Mouse (Mus musculus): ENCODE data around the gene Exoc5. TPM values are rescaled to one million over a fixed set of nuclear protein-coding genes. Genes with fewer than 3 reads are reported as not detected.

Exoc5 gene
- total and polyA plus RNA-seq, 2 experiments from 2014 or later: 47.2 to 59.5 TPM

DNA sequence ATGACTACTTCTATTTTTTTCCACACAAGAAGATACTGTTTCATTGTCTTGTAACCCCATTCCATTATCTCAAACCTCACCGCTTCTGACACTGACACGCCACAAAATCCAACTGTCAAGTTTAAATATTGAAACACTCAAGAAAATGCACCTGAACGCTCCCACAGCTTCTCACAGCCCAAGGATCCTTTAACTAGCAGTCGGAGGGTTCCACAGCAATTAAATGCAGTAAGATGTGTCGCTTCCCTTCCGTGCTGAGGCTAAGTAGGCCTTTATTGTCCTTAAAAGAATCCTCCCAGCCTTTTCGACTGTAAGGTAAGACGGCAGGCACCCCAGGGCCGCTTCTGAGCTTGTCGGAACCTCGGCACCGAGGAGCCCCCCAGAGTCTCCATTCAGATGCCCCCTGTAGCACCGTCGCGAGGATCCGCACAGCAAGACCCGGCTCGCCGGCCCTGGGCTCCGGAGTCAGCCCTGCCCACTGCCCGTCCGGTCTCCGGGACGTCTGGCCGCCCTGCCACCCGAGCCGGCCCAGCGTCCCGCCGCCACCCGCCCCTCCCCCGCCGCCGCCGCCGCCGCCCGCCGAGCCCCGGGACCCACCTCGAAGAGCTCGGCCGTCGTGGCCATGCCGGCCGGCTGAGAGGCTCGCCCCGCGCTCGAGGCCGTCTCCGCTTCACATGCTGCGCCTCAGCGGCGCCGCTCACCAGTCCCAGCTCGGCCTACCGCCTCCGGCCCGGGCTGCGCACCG is 752 bp downstream of the Exoc5 start, which contains the start of gene Ap5m1:
Gene Ap5m1 (plus strand): TSS at position 569 of the 745 bp plus-strand sequence.
- Histone ChIP-seq H3K4me2 (ENCODE audit: low read depth, low read length, poor library complexity, severe bottlenecking) (peak within 1 kb of the TSS; percentile 69), H3K27ac (ENCODE audit: low read depth, low read length) (peak within 1 kb of the TSS; percentile 99), H3K9me3 (ENCODE audit: low read length) (no peaks in the 10 kb centered on the region), H3K27me3 (ENCODE audit: insufficient read depth, low read length) (no peaks in the 10 kb centered on the region), H3K9ac (replicated peaks; ENCODE audit: low read length, poor library complexity, severe bottlenecking) (peak within 1 kb of the TSS; percentile 97), H3K36me3 (ENCODE audit: insufficient read depth, low read length) (no peaks in the 10 kb centered on the region), H3K4me3 (ENCODE audit: low read depth, low read length) (peak within 1 kb of the TSS; percentile 96), H3K4me1 (ENCODE audit: insufficient read depth, low read length) (peaks cover 4% of the 10 kb centered on the region; the same call in 1 of the 2 replicates)
- peak; percentile 37 for DNase-seq (ENCODE audit: low spot score)
- ATAC-seq (ENCODE audit: low FRiP score): peak; percentile 62
- TF ChIP-seq CTCF (IDR thresholded peaks at IDR 0.05): no peak
- WGBS: under 1% methylated on average over 42 of the region's 62 CpGs

DNA sequence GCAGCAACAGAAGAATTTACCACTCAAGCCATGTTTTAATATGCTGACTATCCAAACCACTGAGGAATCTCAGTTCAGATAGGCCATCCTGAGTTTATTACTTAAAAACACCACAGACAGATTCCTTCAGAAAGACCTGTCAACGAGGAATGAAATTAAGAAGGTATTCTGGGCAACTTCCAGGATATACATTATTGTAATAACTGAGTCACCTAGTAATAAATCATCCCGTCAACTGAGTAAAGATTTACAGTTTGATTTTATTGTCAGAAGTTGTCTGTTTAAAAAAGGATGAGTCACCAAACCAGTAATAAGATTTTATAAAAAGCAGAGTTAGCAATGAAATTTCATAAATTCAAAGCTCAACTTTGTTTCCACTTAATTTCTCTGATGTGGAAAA is 2.6 kb downstream of the Exoc5 start:
- TF ChIP-seq CTCF (IDR thresholded peaks at IDR 0.05): no peak
- no peaks in the 10 kb centered on the region for H3K36me3 ChIP-seq (ENCODE audit: insufficient read depth, low read length)
- no peaks in the 10 kb centered on the region for H3K27me3 ChIP-seq (ENCODE audit: insufficient read depth, low read length)
- H3K9ac ChIP-seq (replicated peaks; ENCODE audit: low read length, poor library complexity, severe bottlenecking): no peak overlapping the region
- peaks cover 4% of the 10 kb centered on the region; the same call in 1 of the 2 replicates for H3K4me1 ChIP-seq (ENCODE audit: insufficient read depth, low read length)
- 82% methylated on average over 2 of the region's 2 CpGs for WGBS
- H3K4me2 ChIP-seq (ENCODE audit: low read depth, low read length, poor library complexity, severe bottlenecking): no peak overlapping the region
- no peaks in the 10 kb centered on the region for H3K9me3 ChIP-seq (ENCODE audit: low read length)
- H3K4me3 ChIP-seq (ENCODE audit: low read depth, low read length): no peak overlapping the region
- ATAC-seq (ENCODE audit: low FRiP score): no peak
- DNase-seq (ENCODE audit: low spot score): no peak
- H3K27ac ChIP-seq (ENCODE audit: low read depth, low read length): no peak overlapping the region

DNA sequence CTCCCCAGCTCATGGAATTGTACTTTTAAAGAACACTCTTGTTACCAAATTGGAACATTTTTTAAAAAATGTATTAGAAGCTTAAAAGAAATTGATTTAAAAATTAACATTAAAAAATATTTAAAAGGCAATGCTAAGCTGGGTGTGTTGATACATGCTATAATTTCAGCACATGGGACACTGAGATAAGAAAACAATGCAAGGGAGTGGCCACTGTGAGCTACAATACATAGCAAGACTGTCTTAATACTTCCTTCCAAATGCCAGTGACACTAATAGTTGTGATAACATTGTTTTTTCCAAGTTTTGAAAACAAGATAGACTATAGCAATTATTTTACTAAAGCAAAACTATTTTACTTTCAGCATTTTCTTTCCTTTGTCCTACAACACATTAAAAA is 17.0 kb downstream of the Exoc5 start:
- H3K4me2 ChIP-seq (ENCODE audit: low read depth, low read length, poor library complexity, severe bottlenecking): no peak overlapping the region
- TF ChIP-seq CTCF (IDR thresholded peaks at IDR 0.05): no peak
- no peaks in the 10 kb centered on the region; the same call in none of the 2 replicates for H3K36me3 ChIP-seq (ENCODE audit: insufficient read depth, low read length)
- no peaks in the 10 kb centered on the region for H3K9me3 ChIP-seq (ENCODE audit: low read length)
- no peaks in the 10 kb centered on the region for H3K27me3 ChIP-seq (ENCODE audit: insufficient read depth, low read length)
- H3K4me3 ChIP-seq (ENCODE audit: low read depth, low read length): no peak overlapping the region
- H3K4me1 ChIP-seq (ENCODE audit: insufficient read depth, low read length): no peaks in the 10 kb centered on the region
- ATAC-seq (ENCODE audit: low FRiP score) (no peak), DNase-seq (ENCODE audit: low spot score) (no peak)
- no peak overlapping the region for H3K27ac ChIP-seq (ENCODE audit: low read depth, low read length)
- no peak overlapping the region for H3K9ac ChIP-seq (replicated peaks; ENCODE audit: low read length, poor library complexity, severe bottlenecking)

DNA sequence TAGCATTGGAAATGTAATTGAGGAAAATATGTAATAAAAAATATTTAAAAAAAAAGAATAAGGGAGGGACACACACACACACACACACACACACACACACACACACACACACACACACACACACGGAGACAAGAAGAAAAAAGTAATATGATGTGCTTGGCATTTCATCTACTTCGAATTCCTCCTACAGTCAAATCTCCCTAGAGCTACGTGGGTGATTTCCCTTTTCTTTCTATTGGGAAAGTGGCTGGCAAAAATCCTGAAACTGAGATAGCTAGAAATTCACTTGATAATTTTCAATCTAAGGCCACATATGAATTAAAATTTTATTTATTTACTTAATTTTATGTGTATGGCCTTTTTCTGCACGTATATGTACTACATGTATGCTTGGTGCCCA is 20.8 kb downstream of the Exoc5 start:
- ATAC-seq (ENCODE audit: low FRiP score): no peak
- no peaks in the 10 kb centered on the region for H3K4me1 ChIP-seq (ENCODE audit: insufficient read depth, low read length)
- no peak for TF ChIP-seq CTCF (IDR thresholded peaks at IDR 0.05)
- H3K36me3 ChIP-seq (ENCODE audit: insufficient read depth, low read length): no peaks in the 10 kb centered on the region; the same call in 1 of the 2 replicates
- H3K9ac ChIP-seq (replicated peaks; ENCODE audit: low read length, poor library complexity, severe bottlenecking): no peak overlapping the region
- 95% methylated on average over 4 of the region's 4 CpGs for WGBS
- H3K4me2 ChIP-seq (ENCODE audit: low read depth, low read length, poor library complexity, severe bottlenecking): no peak overlapping the region
- H3K27me3 ChIP-seq (ENCODE audit: insufficient read depth, low read length): no peaks in the 10 kb centered on the region
- no peak overlapping the region for H3K4me3 ChIP-seq (ENCODE audit: low read depth, low read length)
- no peak overlapping the region for H3K27ac ChIP-seq (ENCODE audit: low read depth, low read length)
- no peaks in the 10 kb centered on the region for H3K9me3 ChIP-seq (ENCODE audit: low read length)
- DNase-seq (ENCODE audit: low spot score): no peak

DNA sequence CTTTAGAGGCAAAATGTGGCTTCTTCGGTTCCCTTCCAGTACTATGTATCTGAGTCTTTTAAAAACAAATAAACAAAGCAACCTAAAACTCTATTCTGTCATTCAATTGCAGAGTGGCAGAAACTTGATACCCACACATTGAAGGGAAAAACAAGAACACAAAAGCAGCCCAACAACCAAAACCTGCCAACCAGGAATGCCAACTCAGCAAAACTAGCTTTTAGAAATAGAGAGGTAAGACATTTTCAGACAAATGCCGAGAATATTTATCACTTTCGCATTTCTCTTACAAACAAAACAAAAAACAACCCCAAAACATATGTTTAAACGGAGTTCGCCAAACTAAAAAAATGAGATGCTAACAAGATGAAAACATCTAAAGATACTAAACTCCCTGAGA is 37.5 kb downstream of the Exoc5 start:
- H3K27me3 ChIP-seq (ENCODE audit: insufficient read depth, low read length): no peaks in the 10 kb centered on the region
- WGBS: 97% methylated on average over 5 of the region's 5 CpGs
- ATAC-seq (ENCODE audit: low FRiP score): no peak
- no peaks in the 10 kb centered on the region for H3K9me3 ChIP-seq (ENCODE audit: low read length)
- no peak overlapping the region for H3K4me2 ChIP-seq (ENCODE audit: low read depth, low read length, poor library complexity, severe bottlenecking)
- H3K27ac ChIP-seq (ENCODE audit: low read depth, low read length): no peak overlapping the region
- DNase-seq (ENCODE audit: low spot score): no peak
- H3K36me3 ChIP-seq (ENCODE audit: insufficient read depth, low read length): peaks cover 14% of the 10 kb centered on the region; the same call in 1 of the 2 replicates
- H3K4me3 ChIP-seq (ENCODE audit: low read depth, low read length): no peak overlapping the region
- H3K4me1 ChIP-seq (ENCODE audit: insufficient read depth, low read length): no peaks in the 10 kb centered on the region
- no peak overlapping the region for H3K9ac ChIP-seq (replicated peaks; ENCODE audit: low read length, poor library complexity, severe bottlenecking)
- TF ChIP-seq CTCF (IDR thresholded peaks at IDR 0.05): no peak

DNA sequence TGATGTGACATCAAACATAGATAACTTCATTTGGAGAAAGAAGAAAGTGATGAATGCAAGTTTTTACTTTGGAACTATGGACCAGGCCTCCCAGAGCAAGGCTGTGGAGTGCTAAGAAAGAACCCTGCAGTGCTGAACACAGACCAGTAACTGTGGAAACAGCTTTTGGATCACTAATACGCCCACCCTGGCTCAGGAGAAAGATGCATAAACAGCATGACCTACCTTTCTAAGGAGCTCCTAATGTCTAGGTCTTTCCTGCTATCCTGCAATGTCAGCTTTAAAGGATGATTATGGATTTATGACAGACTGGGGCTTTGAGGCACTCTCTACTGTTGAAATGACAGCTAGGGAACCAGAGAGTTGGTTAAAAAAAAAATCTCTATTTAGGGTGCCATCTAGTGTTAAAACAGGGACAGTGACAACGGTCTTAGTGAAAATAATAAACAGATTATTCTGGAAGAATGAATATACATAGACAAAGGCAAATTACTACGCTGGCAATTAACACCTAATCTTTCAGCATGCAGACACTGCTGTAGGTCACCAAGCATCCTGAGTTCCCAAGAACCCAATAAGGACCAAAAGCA is 38.6 kb downstream of the Exoc5 start:
- H3K4me1 ChIP-seq (ENCODE audit: insufficient read depth, low read length): no peaks in the 10 kb centered on the region
- no peak overlapping the region for H3K4me3 ChIP-seq (ENCODE audit: low read depth, low read length)
- ATAC-seq (ENCODE audit: low FRiP score) (no peak), DNase-seq (ENCODE audit: low spot score) (peak; percentile 54)
- peaks cover 12% of the 10 kb centered on the region; the same call in 1 of the 2 replicates for H3K36me3 ChIP-seq (ENCODE audit: insufficient read depth, low read length)
- H3K27ac ChIP-seq (ENCODE audit: low read depth, low read length): no peak overlapping the region
- peak; percentile 66 for TF ChIP-seq CTCF (IDR thresholded peaks at IDR 0.05)
- no peaks in the 10 kb centered on the region for H3K27me3 ChIP-seq (ENCODE audit: insufficient read depth, low read length)
- WGBS: 59% methylated on average over 3 of the region's 3 CpGs
- no peak overlapping the region for H3K9ac ChIP-seq (replicated peaks; ENCODE audit: low read length, poor library complexity, severe bottlenecking)
- no peaks in the 10 kb centered on the region for H3K9me3 ChIP-seq (ENCODE audit: low read length)
- no peak overlapping the region for H3K4me2 ChIP-seq (ENCODE audit: low read depth, low read length, poor library complexity, severe bottlenecking)

All from midbrain, postnatal 0 days (tissue).